Mouse (Mus musculus): ENCODE results near the gene Nfatc2. TPM values are rescaled to one million over a fixed set of nuclear protein-coding genes. Genes with fewer than 3 reads are reported as not detected.

Gene Nfatc2
- polyA plus RNA-seq, 1 experiment from 2014 or later: 2.0 TPM

DNA sequence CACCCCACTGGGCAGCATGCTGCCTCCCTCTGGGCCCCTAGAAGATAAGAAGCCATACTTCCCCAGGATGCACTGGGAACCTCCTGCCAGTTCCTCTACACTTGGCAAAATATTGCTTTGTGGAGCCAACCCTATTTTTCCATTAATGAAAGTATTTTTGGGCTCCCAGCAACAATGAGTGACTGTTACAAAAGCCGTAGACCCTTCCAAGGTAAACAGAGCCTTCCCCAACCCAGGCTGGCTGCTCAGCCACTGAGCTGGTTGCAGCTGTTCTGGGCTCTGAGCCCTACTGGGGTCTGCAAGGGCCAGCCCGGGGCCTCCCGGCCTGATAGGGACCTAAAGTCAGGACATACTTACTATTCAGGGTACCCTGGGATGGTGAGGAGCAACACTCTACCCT, 9.5 kb upstream of the Nfatc2 start:
- DNase-seq (ENCODE audit: low spot score) (no peak), ATAC-seq (replicated peaks; ENCODE audit: low FRiP score, low read depth) (no peak)
- Histone ChIP-seq H3K4me3 (replicated peaks; ENCODE audit: low read depth, low read length) (no peak overlapping the region), H3K9me3 (replicated peaks; ENCODE audit: low read length) (no peaks in the 10 kb centered on the region), H3K36me3 (ENCODE audit: insufficient read depth, low read length) (no peaks in the 10 kb centered on the region), H3K4me1 (replicated peaks; ENCODE audit: insufficient read depth, low read length) (0 out of 2 replicates have a peak, but pooled peaks cover 4% of the 10 kb centered on the region), H3K27me3 (ENCODE audit: insufficient read depth, low read length) (no peaks in the 10 kb centered on the region), H3K27ac (no peak overlapping the region), H3K9ac (ENCODE audit: low read depth, low read length) (no peak overlapping the region), H3K4me2 (ENCODE audit: low read length) (no peak overlapping the region)
- WGBS: 61% methylated on average over 3 of the region's 3 CpGs
- TF ChIP-seq CTCF (IDR thresholded peaks at IDR 0.05; ENCODE audit: low read depth): no peak

DNA sequence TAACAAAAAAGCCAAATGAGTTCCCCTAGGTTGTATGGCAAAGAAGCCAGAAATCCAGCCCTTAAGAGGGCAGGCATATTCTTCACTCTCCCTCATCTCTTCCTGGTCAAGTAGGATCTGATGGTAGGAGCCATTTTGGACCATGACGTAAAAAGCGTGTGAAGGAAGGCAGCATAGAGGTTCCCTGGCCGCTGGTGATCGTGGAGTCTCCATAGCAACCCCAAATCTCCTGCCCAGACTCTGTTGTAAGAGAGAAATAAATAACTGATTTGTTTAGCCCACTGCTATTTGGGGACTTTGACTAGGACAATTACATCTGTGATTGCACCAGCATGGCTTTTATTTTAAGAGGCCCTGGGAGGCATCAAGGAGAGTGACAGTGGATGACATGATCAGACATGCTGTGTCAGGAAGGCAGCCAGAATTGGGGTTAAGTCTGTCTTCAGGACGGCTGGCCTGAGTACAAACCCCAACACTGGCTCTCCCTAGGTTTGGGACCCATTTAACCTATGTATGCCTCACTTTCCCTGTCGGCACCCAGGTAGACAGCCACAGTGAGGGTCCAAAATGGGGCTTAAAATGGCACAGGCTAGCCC, 8.3 kb upstream of the Nfatc2 start:
- no peak overlapping the region for H3K27ac ChIP-seq
- no peak overlapping the region for H3K4me2 ChIP-seq (ENCODE audit: low read length)
- H3K4me3 ChIP-seq (replicated peaks; ENCODE audit: low read depth, low read length): no peak overlapping the region
- H3K36me3 ChIP-seq (ENCODE audit: insufficient read depth, low read length): no peaks in the 10 kb centered on the region
- 57% methylated on average over 6 of the region's 6 CpGs for WGBS
- peaks cover 4% of the 10 kb centered on the region; the same call in 1 of the 2 replicates for H3K4me1 ChIP-seq (replicated peaks; ENCODE audit: insufficient read depth, low read length)
- DNase-seq (ENCODE audit: low spot score): no peak
- H3K9me3 ChIP-seq (replicated peaks; ENCODE audit: low read length): no peaks in the 10 kb centered on the region
- H3K27me3 ChIP-seq (ENCODE audit: insufficient read depth, low read length): no peaks in the 10 kb centered on the region
- H3K9ac ChIP-seq (ENCODE audit: low read depth, low read length): no peak overlapping the region
- ATAC-seq (replicated peaks; ENCODE audit: low FRiP score, low read depth): no peak
- no peak for TF ChIP-seq CTCF (IDR thresholded peaks at IDR 0.05; ENCODE audit: low read depth)

DNA sequence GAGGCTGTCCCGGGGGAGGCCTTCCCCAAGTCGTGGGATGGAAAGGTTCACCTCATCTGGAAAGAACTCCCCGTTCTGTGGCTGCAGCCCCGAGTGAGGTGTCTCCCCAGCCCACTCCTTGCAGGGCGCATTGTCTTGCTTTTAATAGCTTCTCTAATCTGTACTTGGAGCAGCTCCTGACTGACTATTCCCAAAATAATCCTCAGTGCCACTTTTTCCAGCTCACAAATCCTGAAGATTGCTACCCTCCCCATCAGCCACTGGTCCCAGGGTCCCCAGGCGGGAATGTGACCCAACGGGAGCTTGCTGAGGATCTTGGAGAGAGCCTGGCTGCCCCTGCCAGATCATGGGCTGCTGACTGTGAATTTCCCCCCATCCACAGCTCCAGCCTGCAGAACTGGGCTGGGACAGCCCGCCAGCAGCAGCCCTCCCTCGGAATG, 6.7 kb upstream of the Nfatc2 start:
- H3K4me3 ChIP-seq (replicated peaks; ENCODE audit: low read depth, low read length): no peak overlapping the region
- DNase-seq (ENCODE audit: low spot score) (no peak), ATAC-seq (replicated peaks; ENCODE audit: low FRiP score, low read depth) (no peak)
- no peak for TF ChIP-seq CTCF (IDR thresholded peaks at IDR 0.05; ENCODE audit: low read depth)
- no peak overlapping the region for H3K9ac ChIP-seq (ENCODE audit: low read depth, low read length)
- H3K36me3 ChIP-seq (ENCODE audit: insufficient read depth, low read length): no peaks in the 10 kb centered on the region
- peaks cover 2% of the 10 kb centered on the region; the same call in 1 of the 2 replicates for H3K4me1 ChIP-seq (replicated peaks; ENCODE audit: insufficient read depth, low read length)
- no peaks in the 10 kb centered on the region for H3K9me3 ChIP-seq (replicated peaks; ENCODE audit: low read length)
- H3K4me2 ChIP-seq (ENCODE audit: low read length): no peak overlapping the region
- WGBS: 42% methylated on average over 9 of the region's 9 CpGs
- H3K27ac ChIP-seq: no peak overlapping the region
- H3K27me3 ChIP-seq (ENCODE audit: insufficient read depth, low read length): peaks cover 2% of the 10 kb centered on the region; the same call in 1 of the 2 replicates

DNA sequence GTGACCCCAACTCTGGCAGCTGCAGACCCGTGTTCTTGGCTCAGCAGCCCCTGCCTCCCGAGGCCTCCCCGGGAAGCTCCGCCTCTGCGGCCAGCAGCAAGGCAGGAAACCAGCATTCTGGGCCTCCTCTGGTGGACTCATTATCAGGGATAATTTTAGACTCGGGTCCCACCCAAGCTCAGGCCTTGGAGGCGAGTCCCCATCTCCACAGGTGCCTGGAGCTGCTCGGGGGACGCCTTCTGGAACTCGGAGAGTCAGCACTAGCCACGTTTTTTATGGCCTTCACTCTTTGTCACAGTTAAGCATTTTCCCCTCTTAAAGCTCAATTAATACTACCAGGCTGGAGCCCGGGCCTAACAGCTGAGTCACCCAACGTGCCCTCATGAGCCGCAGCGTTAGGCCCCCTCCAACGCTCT, 3.2 kb upstream of the Nfatc2 start:
- Histone ChIP-seq H3K4me3 (replicated peaks; ENCODE audit: low read depth, low read length) (no peak overlapping the region), H3K4me2 (ENCODE audit: low read length) (no peak overlapping the region), H3K27ac (no peak overlapping the region), H3K27me3 (ENCODE audit: insufficient read depth, low read length) (peaks cover 6% of the 10 kb centered on the region; the same call in 1 of the 2 replicates), H3K9ac (ENCODE audit: low read depth, low read length) (no peak overlapping the region), H3K4me1 (replicated peaks; ENCODE audit: insufficient read depth, low read length) (peaks cover 6% of the 10 kb centered on the region; the same call in 1 of the 2 replicates), H3K36me3 (ENCODE audit: insufficient read depth, low read length) (no peaks in the 10 kb centered on the region), H3K9me3 (replicated peaks; ENCODE audit: low read length) (no peaks in the 10 kb centered on the region)
- no peak for ATAC-seq (replicated peaks; ENCODE audit: low FRiP score, low read depth)
- no peak for DNase-seq (ENCODE audit: low spot score)
- 22% methylated on average over 16 of the region's 16 CpGs for WGBS
- no peak for TF ChIP-seq CTCF (IDR thresholded peaks at IDR 0.05; ENCODE audit: low read depth)

DNA sequence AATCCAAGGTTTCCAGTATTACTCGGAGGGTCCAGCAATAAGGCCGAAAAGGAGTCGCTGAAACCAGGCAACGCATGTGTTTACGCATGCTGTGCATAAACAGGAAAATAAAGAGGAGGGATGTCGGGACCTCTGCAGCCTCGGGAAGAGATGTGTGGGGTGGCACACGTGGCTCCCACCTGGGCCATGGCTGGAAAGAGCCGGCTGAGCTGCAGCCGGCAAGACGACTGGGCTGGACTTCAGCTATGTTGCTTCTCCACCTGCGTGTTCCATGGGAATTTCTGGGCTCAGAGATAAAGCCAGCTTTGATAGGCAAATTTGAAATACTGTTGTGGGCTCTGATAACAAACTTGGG, 907 bp upstream of the Nfatc2 start:
- no peaks in the 10 kb centered on the region for H3K9me3 ChIP-seq (replicated peaks; ENCODE audit: low read length)

DNA sequence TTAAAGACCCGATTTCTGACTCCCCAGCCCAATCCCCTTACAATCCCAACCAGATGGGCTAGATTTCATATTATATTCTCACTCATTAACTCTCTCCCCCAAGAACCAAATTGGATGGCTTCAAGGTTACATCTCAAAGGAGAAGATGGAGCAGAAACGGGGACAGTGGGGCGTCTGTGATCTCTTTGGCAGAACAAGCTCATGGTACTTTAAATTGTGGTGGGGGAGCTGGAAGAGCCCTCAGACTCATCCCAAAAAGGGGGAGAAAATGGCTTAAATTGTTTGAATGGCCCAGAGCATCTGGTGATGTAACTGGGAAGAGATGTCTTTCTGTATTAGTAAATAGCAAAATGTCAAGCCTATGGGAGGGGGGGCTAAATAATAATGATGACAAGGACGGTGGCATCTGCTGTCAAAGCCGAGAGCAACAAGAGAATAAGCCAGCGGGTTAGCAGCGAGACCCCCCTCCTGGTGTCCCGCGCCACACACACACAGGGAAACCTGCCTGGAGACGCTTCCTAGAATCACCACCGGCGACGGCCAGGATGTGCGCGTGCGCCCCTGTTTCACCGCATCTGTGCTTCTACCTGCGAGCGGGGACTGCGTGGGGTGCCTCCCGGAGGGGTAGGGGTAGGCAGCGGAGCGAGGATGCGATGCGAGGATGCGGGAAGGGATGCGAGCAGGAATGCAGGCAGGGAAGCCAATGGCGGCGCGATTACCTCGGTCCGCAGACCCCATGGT, 537 bp downstream of the Nfatc2 start:
- TF ChIP-seq CTCF (IDR thresholded peaks at IDR 0.05; ENCODE audit: low read depth): no peak
- no peak for DNase-seq (ENCODE audit: low spot score)
- H3K27me3 ChIP-seq (ENCODE audit: insufficient read depth, low read length): peaks cover 6% of the 10 kb centered on the region; the same call in 1 of the 2 replicates
- no peaks in the 10 kb centered on the region for H3K36me3 ChIP-seq (ENCODE audit: insufficient read depth, low read length)
- ATAC-seq (replicated peaks; ENCODE audit: low FRiP score, low read depth): no peak
- H3K9me3 ChIP-seq (replicated peaks; ENCODE audit: low read length): no peaks in the 10 kb centered on the region
- peak overlapping the region; percentile 57 for H3K4me2 ChIP-seq (ENCODE audit: low read length)
- no peak overlapping the region for H3K27ac ChIP-seq
- peak overlapping the region; percentile 32; the same call in 1 of the 2 replicates for H3K9ac ChIP-seq (ENCODE audit: low read depth, low read length)
- H3K4me1 ChIP-seq (replicated peaks; ENCODE audit: insufficient read depth, low read length): peaks cover 6% of the 10 kb centered on the region; the same call in 1 of the 2 replicates
- 2% methylated on average over 32 of the region's 32 CpGs for WGBS
- peak overlapping the region; percentile 32 for H3K4me3 ChIP-seq (replicated peaks; ENCODE audit: low read depth, low read length)

More for the DNA sequence above, 907 bp upstream of the Nfatc2 start:
- DNase-seq (ENCODE audit: low spot score): no peak
- Histone ChIP-seq H3K4me1 (replicated peaks; ENCODE audit: insufficient read depth, low read length) (peaks cover 6% of the 10 kb centered on the region; the same call in 1 of the 2 replicates), H3K4me2 (ENCODE audit: low read length) (no peak overlapping the region), H3K9ac (ENCODE audit: low read depth, low read length) (no peak overlapping the region), H3K4me3 (replicated peaks; ENCODE audit: low read depth, low read length) (no peak overlapping the region), H3K27ac (no peak overlapping the region), H3K36me3 (ENCODE audit: insufficient read depth, low read length) (no peaks in the 10 kb centered on the region), H3K27me3 (ENCODE audit: insufficient read depth, low read length) (peaks cover 6% of the 10 kb centered on the region; the same call in 1 of the 2 replicates)
- 27% methylated on average over 12 of the region's 12 CpGs for WGBS
- ATAC-seq (replicated peaks; ENCODE audit: low FRiP score, low read depth): no peak
- no peak for TF ChIP-seq CTCF (IDR thresholded peaks at IDR 0.05; ENCODE audit: low read depth)

All from kidney, postnatal 0 days (tissue).